8 mouse cellular contexts compared by ENCODE assay signal in genomic region chr11:69121741-69122335, GRCm38 (mm10). TPM values are rescaled to one million over a fixed set of nuclear protein-coding genes. Genes with fewer than 3 reads are reported as not detected.
DNase-seq lines count a peak whose midpoint lies in the region; ATAC-seq and TF ChIP-seq lines count a peak whose summit lies in the region.

No protein-coding gene starts in this region.

- peak overlapping the region; percentile 79 for H3K9ac ChIP-seq in heart, adult 2 months (ENCODE audit: low read depth, low read length)
- peak overlapping the region; percentile 77 for H3K9ac ChIP-seq in hindbrain, embryonic 12.5 days
- H3K9ac ChIP-seq in midbrain, embryonic 13.5 days (replicated peaks) = peak overlapping the region; percentile 80

- H3K4me1 ChIP-seq in heart, adult 2 months (ENCODE audit: control insufficient read depth, insufficient read depth, low read length) = peaks cover 6% of the 10 kb centered on the region; the same call in 1 of the 2 replicates
- H3K4me1 ChIP-seq in testis, adult 2 months (ENCODE audit: control insufficient read depth, insufficient read depth, low read length) = peaks cover 52% of the 10 kb centered on the region
- H3K4me1 ChIP-seq in hindbrain, embryonic 12.5 days = peaks cover 40% of the 10 kb centered on the region
- peaks cover 68% of the 10 kb centered on the region for H3K4me1 ChIP-seq in midbrain, embryonic 13.5 days (replicated peaks)

- H3K79me2 ChIP-seq in heart, adult 2 months (replicated peaks; ENCODE audit: control insufficient read depth, insufficient read depth, low read length) = no peaks in the 10 kb centered on the region

- intact Hi-C loops in heart, adult 2 months (cut with DNase I) = loop anchor here (1.0 to 5.0 kb wide), 2 partner anchors 55 to 155 kb away; partner anchors contain the start of gene Slc25a35

- TF ChIP-seq POLR2A in heart, adult 2 months (IDR thresholded peaks at IDR 0.05; ENCODE audit: insufficient read depth, low read depth, low read length) = no peak
- no peak for TF ChIP-seq POLR2A in testis, adult 2 months (IDR thresholded peaks at IDR 0.05; ENCODE audit: control insufficient read depth, low read depth, low read length)

- TF ChIP-seq CTCF in heart, adult 2 months (IDR thresholded peaks at IDR 0.05) = no peak
- TF ChIP-seq CTCF in testis, adult 2 months (IDR thresholded peaks at IDR 0.05; ENCODE audit: control insufficient read depth, insufficient read depth, insufficient replicate concordance, low read depth, low read length) = no peak

- no peaks in the 10 kb centered on the region for H3K36me3 ChIP-seq in heart, adult 2 months (ENCODE audit: control insufficient read depth, insufficient read depth, low read length)
- H3K36me3 ChIP-seq in testis, adult 2 months (ENCODE audit: control insufficient read depth, insufficient read depth, low read length) = no peaks in the 10 kb centered on the region
- no peaks in the 10 kb centered on the region for H3K36me3 ChIP-seq in hindbrain, embryonic 12.5 days
- H3K36me3 ChIP-seq in midbrain, embryonic 13.5 days = no peaks in the 10 kb centered on the region

- no peaks in the 10 kb centered on the region for H3K27me3 ChIP-seq in heart, adult 2 months (ENCODE audit: control insufficient read depth, insufficient read depth, low read length)
- no peaks in the 10 kb centered on the region for H3K27me3 ChIP-seq in testis, adult 2 months (ENCODE audit: control insufficient read depth, insufficient read depth, low read length)
- peaks cover 26% of the 10 kb centered on the region for H3K27me3 ChIP-seq in hindbrain, embryonic 12.5 days
- H3K27me3 ChIP-seq in midbrain, embryonic 13.5 days = peaks cover 32% of the 10 kb centered on the region

- H3K9me3 ChIP-seq in hindbrain, embryonic 12.5 days (replicated peaks) = no peaks in the 10 kb centered on the region
- no peaks in the 10 kb centered on the region for H3K9me3 ChIP-seq in midbrain, embryonic 13.5 days

- ATAC-seq in hindbrain, embryonic 12.5 days (ENCODE audit: low FRiP score) = no peak
- no peak for ATAC-seq in midbrain, embryonic 13.5 days

- peak overlapping the region; percentile 88 for H3K27ac ChIP-seq in heart, adult 2 months
- H3K27ac ChIP-seq in testis, adult 2 months (ENCODE audit: control insufficient read depth, insufficient read depth, low read depth, low read length) = no peak overlapping the region
- H3K27ac ChIP-seq in hindbrain, embryonic 12.5 days = peak overlapping the region; percentile 77
- no peak overlapping the region for H3K27ac ChIP-seq in midbrain, embryonic 13.5 days

- 2% methylated on average over 31 of the region's 32 CpGs for WGBS in heart, adult 2 months
- 1% methylated on average over 31 of the region's 32 CpGs for WGBS in hindbrain, embryonic 12.5 days
- under 1% methylated on average over 31 of the region's 32 CpGs for WGBS in midbrain, embryonic 13.5 days

- no peak for DNase-seq in heart, adult 2 months
- no peak for DNase-seq in heart, adult 9 months (ENCODE audit: low spot score in 2 of 2)
- no peak for DNase-seq in testis, postnatal 14 days (ENCODE audit: low spot score)
- DNase-seq in ovary, postnatal 10 days (ENCODE audit: low spot score) = no peak
- DNase-seq in urinary bladder, postnatal 25 days (ENCODE audit: low spot score) = no peak

- peak overlapping the region; percentile 61 for H3K4me3 ChIP-seq in heart, adult 2 months
- H3K4me3 ChIP-seq in testis, adult 2 months (ENCODE audit: control insufficient read depth, low read depth, low read length) = peak overlapping the region; percentile 76
- H3K4me3 ChIP-seq in hindbrain, embryonic 12.5 days = peak overlapping the region; percentile 81
- peak overlapping the region; percentile 75 for H3K4me3 ChIP-seq in midbrain, embryonic 13.5 days (replicated peaks)

- no peak for TF ChIP-seq EP300 in heart, adult 2 months (IDR thresholded peaks at IDR 0.05; ENCODE audit: insufficient read depth, low read depth, low read length)

- H3K4me2 ChIP-seq in hindbrain, embryonic 12.5 days (replicated peaks) = peak overlapping the region; percentile 97
- peak overlapping the region; percentile 98 for H3K4me2 ChIP-seq in midbrain, embryonic 13.5 days (replicated peaks)

RNA-seq across cellular contexts. Expression of gene 9130213A22Rik, which starts 0.6 kb away (rescaled TPM):
- total RNA-seq in heart, adult 2 months (2021) = under 1 TPM; 0.21 to 0.23 TPM
- 0.82 and 1.00 TPM in 2 replicates for polyA plus RNA-seq in heart, adult 2 months (2012; rRNA removed)
- polyA plus RNA-seq in testis, adult 2 months (2012; rRNA removed) = 0.24 and 0.28 TPM in 2 replicates
- 0.26 and 0.29 TPM in 2 replicates for polyA plus RNA-seq in hindbrain, embryonic 12.5 days (2016; fragmentation: Nextera tagmentation; extraction: Ambion mirVana)
- polyA plus RNA-seq in midbrain, embryonic 13.5 days (2015; fragmentation: Nextera tagmentation; extraction: Ambion mirVana) = 0.28 TPM in 1 of 2 replicates, not detected in the other

RNA-seq across cellular contexts. Expression of gene Hes7, which starts 1.6 kb away (rescaled TPM):
- total RNA-seq in heart, adult 2 months (2021) = under 1 TPM in 1 of 2 experiments, not detected in 1; 0.11 TPM
- polyA plus RNA-seq in heart, adult 2 months (2012; rRNA removed) = 0.10 TPM in 1 of 2 replicates, not detected in the other
- 0.17 TPM in 2 replicates for polyA plus RNA-seq in testis, adult 2 months (2012; rRNA removed)
- polyA plus RNA-seq in hindbrain, embryonic 12.5 days (2016; fragmentation: Nextera tagmentation; extraction: Ambion mirVana) = 0.25 and 0.49 TPM in 2 replicates
- polyA plus RNA-seq in midbrain, embryonic 13.5 days (2015; fragmentation: Nextera tagmentation; extraction: Ambion mirVana) = 0.10 and 0.26 TPM in 2 replicates

RNA-seq across cellular contexts. Expression of gene Aloxe3, which starts 3.9 kb away (rescaled TPM):
- total RNA-seq in heart, adult 2 months (2021) = under 1 TPM; 0.05 to 0.07 TPM
- polyA plus RNA-seq in heart, adult 2 months (2012; rRNA removed) = 0.16 TPM in 1 of 2 replicates, not detected in the other
- 6.1 and 7.0 TPM in 2 replicates for polyA plus RNA-seq in testis, adult 2 months (2012; rRNA removed)
- 0.41 and 0.65 TPM in 2 replicates for polyA plus RNA-seq in hindbrain, embryonic 12.5 days (2016; fragmentation: Nextera tagmentation; extraction: Ambion mirVana)
- polyA plus RNA-seq in midbrain, embryonic 13.5 days (2015; fragmentation: Nextera tagmentation; extraction: Ambion mirVana) = 0.39 and 0.43 TPM in 2 replicates

RNA-seq across cellular contexts. Expression of gene Per1, which starts 26.8 kb away (rescaled TPM):
- total RNA-seq in heart, adult 2 months (2021) = 10 to 100 TPM; 44.4 to 79.8 TPM
- polyA plus RNA-seq in heart, adult 2 months (2012; rRNA removed) = 18.0 and 36.4 TPM in 2 replicates
- polyA plus RNA-seq in testis, adult 2 months (2012; rRNA removed) = 103 and 106 TPM in 2 replicates
- polyA plus RNA-seq in hindbrain, embryonic 12.5 days (2016; fragmentation: Nextera tagmentation; extraction: Ambion mirVana) = 9.8 and 11.6 TPM in 2 replicates
- polyA plus RNA-seq in midbrain, embryonic 13.5 days (2015; fragmentation: Nextera tagmentation; extraction: Ambion mirVana) = 8.6 and 10.5 TPM in 2 replicates

RNA-seq across cellular contexts. Expression of gene Vamp2, which starts 33.5 kb away (rescaled TPM):
- 10 to 100 TPM; 63.4 to 70.8 TPM for total RNA-seq in heart, adult 2 months (2021)
- polyA plus RNA-seq in heart, adult 2 months (2012; rRNA removed) = 83.0 and 90.0 TPM in 2 replicates
- polyA plus RNA-seq in testis, adult 2 months (2012; rRNA removed) = 36.3 and 43.1 TPM in 2 replicates
- polyA plus RNA-seq in hindbrain, embryonic 12.5 days (2016; fragmentation: Nextera tagmentation; extraction: Ambion mirVana) = 140 and 159 TPM in 2 replicates
- 175 and 188 TPM in 2 replicates for polyA plus RNA-seq in midbrain, embryonic 13.5 days (2015; fragmentation: Nextera tagmentation; extraction: Ambion mirVana)

Comparison
In these comparisons a context has a peak if more than half of its experiments do, and no peak if none do; other contexts are left out.
1. H3K27ac ChIP-seq: peak in heart, adult 2 months (single experiment) and hindbrain, embryonic 12.5 days (single experiment); none in testis, adult 2 months (single experiment) and midbrain, embryonic 13.5 days (single experiment).
2. Peak in every context shown above with its lines, with median percentiles within 50 percentile points of each other: H3K4me3 ChIP-seq and H3K9ac ChIP-seq.